Mouse (Mus musculus): ENCODE results near the gene Lpp. TPM values are rescaled to one million over a fixed set of nuclear protein-coding genes. Genes with fewer than 3 reads are reported as not detected.

Lpp gene
- polyA plus RNA-seq, 1 experiment from 2014 or later = 25.9 TPM

GRCm38 (mm10) chr16:24558458-24558857 is 165.2 kb downstream of the Lpp start:
- H3K27me3 ChIP-seq = no peaks in the 10 kb centered on the region
- H3K4me3 ChIP-seq = no peak overlapping the region
- H3K36me3 ChIP-seq = no peaks in the 10 kb centered on the region
- H3K4me1 ChIP-seq = no peaks in the 10 kb centered on the region
- no peak overlapping the region for H3K9ac ChIP-seq
- no peak overlapping the region for H3K4me2 ChIP-seq (replicated peaks)
- ATAC-seq (ENCODE audit: low FRiP score) = no peak
- WGBS = 92% methylated on average over 4 of the region's 4 CpGs
- no peak overlapping the region for H3K27ac ChIP-seq
- no peaks in the 10 kb centered on the region for H3K9me3 ChIP-seq (replicated peaks)

GRCm38 (mm10) chr16:24559811-24560210 is 166.5 kb downstream of the Lpp start:
- H3K4me2 ChIP-seq (replicated peaks) = no peak overlapping the region
- 87% methylated on average over 4 of the region's 4 CpGs for WGBS
- H3K27me3 ChIP-seq = no peaks in the 10 kb centered on the region
- H3K27ac ChIP-seq = no peak overlapping the region
- H3K36me3 ChIP-seq = no peaks in the 10 kb centered on the region
- H3K4me1 ChIP-seq = no peaks in the 10 kb centered on the region
- ATAC-seq (ENCODE audit: low FRiP score) = no peak
- no peaks in the 10 kb centered on the region for H3K9me3 ChIP-seq (replicated peaks)
- no peak overlapping the region for H3K4me3 ChIP-seq
- no peak overlapping the region for H3K9ac ChIP-seq

GRCm38 (mm10) chr16:24560998-24561397 is 167.7 kb downstream of the Lpp start:
- 85% methylated on average over 2 of the region's 2 CpGs for WGBS
- Histone ChIP-seq H3K9me3 (replicated peaks) (no peaks in the 10 kb centered on the region), H3K9ac (no peak overlapping the region), H3K4me2 (replicated peaks) (no peak overlapping the region), H3K36me3 (no peaks in the 10 kb centered on the region), H3K27me3 (no peaks in the 10 kb centered on the region), H3K27ac (no peak overlapping the region), H3K4me1 (no peaks in the 10 kb centered on the region; the same call in 1 of the 2 replicates), H3K4me3 (no peak overlapping the region)
- no peak for ATAC-seq (ENCODE audit: low FRiP score)

- Histone ChIP-seq H3K36me3 (no peaks in the 10 kb centered on the region), H3K27me3 (no peaks in the 10 kb centered on the region), H3K9ac (no peak overlapping the region), H3K4me2 (replicated peaks) (no peak overlapping the region), H3K4me3 (no peak overlapping the region), H3K27ac (no peak overlapping the region), H3K4me1 (peaks cover 4% of the 10 kb centered on the region; the same call in 1 of the 2 replicates), H3K9me3 (replicated peaks) (no peaks in the 10 kb centered on the region)
- no peak for ATAC-seq (ENCODE audit: low FRiP score)
- WGBS = 90% methylated on average over 4 of the region's 4 CpGs
Measured at GRCm38 (mm10) chr16:24561602-24562001, 168.3 kb downstream of the Lpp start.

GRCm38 (mm10) chr16:24565311-24565710 is 172.0 kb downstream of the Lpp start:
- Histone ChIP-seq H3K9ac (no peak overlapping the region), H3K27me3 (no peaks in the 10 kb centered on the region), H3K9me3 (replicated peaks) (no peaks in the 10 kb centered on the region), H3K4me3 (no peak overlapping the region), H3K36me3 (no peaks in the 10 kb centered on the region), H3K4me2 (replicated peaks) (no peak overlapping the region), H3K27ac (no peak overlapping the region), H3K4me1 (peaks cover 4% of the 10 kb centered on the region; the same call in 1 of the 2 replicates)
- 70% methylated on average over 7 of the region's 7 CpGs for WGBS
- no peak for ATAC-seq (ENCODE audit: low FRiP score)

GRCm38 (mm10) chr16:24566277-24566676 is 173.0 kb downstream of the Lpp start:
- no peak overlapping the region for H3K4me3 ChIP-seq
- H3K4me2 ChIP-seq (replicated peaks) = no peak overlapping the region
- no peaks in the 10 kb centered on the region for H3K36me3 ChIP-seq
- H3K9me3 ChIP-seq (replicated peaks) = no peaks in the 10 kb centered on the region
- WGBS = 66% methylated on average over 3 of the region's 3 CpGs
- H3K27ac ChIP-seq = no peak overlapping the region
- H3K27me3 ChIP-seq = no peaks in the 10 kb centered on the region
- peaks cover 4% of the 10 kb centered on the region; the same call in 1 of the 2 replicates for H3K4me1 ChIP-seq
- no peak overlapping the region for H3K9ac ChIP-seq
- no peak for ATAC-seq (ENCODE audit: low FRiP score)

- Histone ChIP-seq H3K9me3 (replicated peaks) (no peaks in the 10 kb centered on the region), H3K9ac (no peak overlapping the region), H3K36me3 (no peaks in the 10 kb centered on the region), H3K4me3 (no peak overlapping the region), H3K27ac (no peak overlapping the region), H3K4me2 (replicated peaks) (no peak overlapping the region), H3K4me1 (peaks cover 4% of the 10 kb centered on the region; the same call in 1 of the 2 replicates), H3K27me3 (no peaks in the 10 kb centered on the region)
- no peak for ATAC-seq (ENCODE audit: low FRiP score)
- WGBS = 78% methylated on average over 3 of the region's 3 CpGs
Measured at GRCm38 (mm10) chr16:24567562-24567961, 174.3 kb downstream of the Lpp start.

GRCm38 (mm10) chr16:24568061-24568460 is 174.8 kb downstream of the Lpp start:
- Histone ChIP-seq H3K9ac (no peak overlapping the region), H3K4me2 (replicated peaks) (no peak overlapping the region), H3K4me3 (no peak overlapping the region), H3K9me3 (replicated peaks) (no peaks in the 10 kb centered on the region), H3K27me3 (no peaks in the 10 kb centered on the region), H3K27ac (no peak overlapping the region), H3K36me3 (no peaks in the 10 kb centered on the region), H3K4me1 (peaks cover 4% of the 10 kb centered on the region; the same call in 1 of the 2 replicates)
- ATAC-seq (ENCODE audit: low FRiP score) = no peak
- WGBS = 77% methylated on average over 3 of the region's 3 CpGs

GRCm38 (mm10) chr16:24569681-24570080 is 176.4 kb downstream of the Lpp start:
- no peak overlapping the region for H3K27ac ChIP-seq
- H3K36me3 ChIP-seq = no peaks in the 10 kb centered on the region
- no peaks in the 10 kb centered on the region for H3K9me3 ChIP-seq (replicated peaks)
- no peak overlapping the region for H3K9ac ChIP-seq
- WGBS = 76% methylated on average over 5 of the region's 5 CpGs
- no peak for ATAC-seq (ENCODE audit: low FRiP score)
- H3K4me3 ChIP-seq = no peak overlapping the region
- H3K4me2 ChIP-seq (replicated peaks) = no peak overlapping the region
- no peaks in the 10 kb centered on the region for H3K27me3 ChIP-seq
- peaks cover 4% of the 10 kb centered on the region; the same call in 1 of the 2 replicates for H3K4me1 ChIP-seq

GRCm38 (mm10) chr16:24576999-24577398 is 183.7 kb downstream of the Lpp start:
- no peak for ATAC-seq (ENCODE audit: low FRiP score)
- 90% methylated on average over 2 of the region's 2 CpGs for WGBS
- no peaks in the 10 kb centered on the region for H3K9me3 ChIP-seq (replicated peaks)
- no peak overlapping the region for H3K4me3 ChIP-seq
- H3K4me1 ChIP-seq = no peaks in the 10 kb centered on the region; the same call in 1 of the 2 replicates
- no peak overlapping the region for H3K27ac ChIP-seq
- H3K36me3 ChIP-seq = no peaks in the 10 kb centered on the region
- H3K27me3 ChIP-seq = no peaks in the 10 kb centered on the region
- H3K4me2 ChIP-seq (replicated peaks) = no peak overlapping the region
- H3K9ac ChIP-seq = no peak overlapping the region

GRCm38 (mm10) chr16:24577798-24578197 is 184.5 kb downstream of the Lpp start:
- no peak overlapping the region for H3K9ac ChIP-seq
- no peaks in the 10 kb centered on the region for H3K9me3 ChIP-seq (replicated peaks)
- no peak overlapping the region for H3K27ac ChIP-seq
- no peaks in the 10 kb centered on the region for H3K27me3 ChIP-seq
- H3K4me2 ChIP-seq (replicated peaks) = no peak overlapping the region
- WGBS = 92% methylated on average over 2 of the region's 2 CpGs
- H3K4me3 ChIP-seq = no peak overlapping the region
- no peaks in the 10 kb centered on the region; the same call in 1 of the 2 replicates for H3K4me1 ChIP-seq
- no peak for ATAC-seq (ENCODE audit: low FRiP score)
- H3K36me3 ChIP-seq = no peaks in the 10 kb centered on the region

- no peak overlapping the region for H3K4me2 ChIP-seq (replicated peaks)
- no peaks in the 10 kb centered on the region for H3K36me3 ChIP-seq
- H3K9me3 ChIP-seq (replicated peaks) = no peaks in the 10 kb centered on the region; the same call in 1 of the 2 replicates
- H3K9ac ChIP-seq = no peak overlapping the region
- no peaks in the 10 kb centered on the region for H3K4me1 ChIP-seq
- H3K4me3 ChIP-seq = no peak overlapping the region
- no peaks in the 10 kb centered on the region for H3K27me3 ChIP-seq
- ATAC-seq (ENCODE audit: low FRiP score) = no peak
- no peak overlapping the region for H3K27ac ChIP-seq
- 82% methylated on average over 2 of the region's 2 CpGs for WGBS
Measured at GRCm38 (mm10) chr16:24582847-24583246, 189.5 kb downstream of the Lpp start.

GRCm38 (mm10) chr16:24593535-24593934 is 200.2 kb downstream of the Lpp start:
- Histone ChIP-seq H3K4me2 (replicated peaks) (no peak overlapping the region), H3K9me3 (replicated peaks) (no peaks in the 10 kb centered on the region), H3K4me3 (no peak overlapping the region), H3K4me1 (no peaks in the 10 kb centered on the region), H3K9ac (no peak overlapping the region), H3K36me3 (no peaks in the 10 kb centered on the region), H3K27ac (no peak overlapping the region), H3K27me3 (no peaks in the 10 kb centered on the region)
- WGBS = 87% methylated on average over 4 of the region's 4 CpGs
- no peak for ATAC-seq (ENCODE audit: low FRiP score)
